Mouse (Mus musculus): ENCODE results near the gene Abcg2. TPM values are rescaled to one million over a fixed set of nuclear protein-coding genes. Genes with fewer than 3 reads are reported as not detected.
"Not testable (repeated sequence)": the region's sequence is repeated elsewhere in the genome, so short reads cannot be mapped to it uniquely, and the experiment has no call there.

Abcg2 gene
- total RNA-seq (2014; fragmentation: Nextera tagmentation): 11.5 and 26.9 TPM in 2 replicates
- 59.2 and 67.7 TPM in 2 replicates for total RNA-seq (2017)

DNA sequence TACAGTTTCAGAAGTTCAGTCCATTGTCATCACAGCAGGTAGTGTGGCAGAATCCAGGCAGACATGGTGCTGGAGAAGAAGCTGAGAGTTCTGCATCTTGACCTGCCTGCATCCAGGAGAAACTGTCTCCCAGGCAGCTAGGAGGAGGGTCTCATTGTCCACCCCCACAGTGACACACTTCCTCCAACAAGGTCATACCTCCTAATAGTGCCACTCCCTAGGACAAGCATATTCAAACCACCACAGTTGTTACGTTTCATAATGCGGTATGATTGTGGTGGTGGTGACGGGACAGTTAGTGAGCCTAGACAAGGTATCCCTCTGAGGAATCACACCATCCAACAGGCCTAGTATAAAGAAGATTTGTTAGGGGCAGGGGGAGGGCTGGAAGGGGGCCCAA is at the start of gene Abcg2:
TSS of gene Abcg2 (plus strand) at position 301 of the 400 bp plus-strand sequence.
- ATAC-seq (replicated peaks; ENCODE audit: poor library complexity, severe bottlenecking): not testable (repeated sequence)

- not testable (repeated sequence) for ATAC-seq (replicated peaks; ENCODE audit: poor library complexity, severe bottlenecking)
Measured at GRCm38 (mm10) chr6:58540263-58540662, 44.1 kb upstream of the Abcg2 start.

DNA sequence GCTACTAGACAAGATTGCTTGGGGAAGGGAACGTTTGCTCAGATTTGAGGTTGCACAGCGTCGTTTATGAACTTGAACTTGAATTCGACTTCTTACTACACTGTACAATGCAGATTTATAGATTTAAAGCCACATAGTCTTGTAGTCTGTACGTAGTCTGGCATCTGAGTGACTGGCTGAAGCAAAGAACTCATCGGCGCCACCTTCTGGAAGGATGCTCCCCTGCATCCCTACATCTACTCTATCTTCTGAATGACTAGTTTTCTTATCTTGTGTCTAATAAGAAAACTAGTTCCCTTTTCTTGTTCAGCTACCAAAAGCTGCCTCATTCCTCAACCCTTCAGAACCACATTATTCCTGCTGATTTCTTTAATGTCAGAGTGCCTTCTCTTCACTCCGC is 41.5 kb upstream of the Abcg2 start:
- ATAC-seq (replicated peaks; ENCODE audit: poor library complexity, severe bottlenecking): peak; percentile 37; the same call in 1 of the 2 replicates

DNA sequence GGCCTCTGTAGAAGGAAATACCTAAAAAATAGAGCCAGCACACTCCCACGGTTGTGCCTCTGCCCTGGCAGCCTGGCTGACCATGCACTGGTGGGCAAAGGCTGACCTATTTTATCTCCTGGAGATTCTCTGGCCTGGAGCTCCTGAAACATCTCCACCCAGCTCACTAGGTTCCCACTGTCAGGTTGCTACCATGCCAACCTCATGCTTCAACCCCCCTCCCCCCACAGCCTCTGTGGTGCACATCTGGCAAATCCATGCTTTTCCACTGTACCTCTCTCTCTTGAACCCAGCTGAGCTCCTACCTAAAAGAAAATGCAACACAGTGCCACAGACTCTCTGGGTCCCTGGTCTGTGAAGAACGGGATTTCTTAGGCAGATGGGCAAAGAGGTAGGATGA is 39.4 kb upstream of the Abcg2 start:
- ATAC-seq (replicated peaks; ENCODE audit: poor library complexity, severe bottlenecking): not testable (repeated sequence)

GRCm38 (mm10) chr6:58546050-58546449 is 38.3 kb upstream of the Abcg2 start:
- not testable (repeated sequence) for ATAC-seq (replicated peaks; ENCODE audit: poor library complexity, severe bottlenecking)

DNA sequence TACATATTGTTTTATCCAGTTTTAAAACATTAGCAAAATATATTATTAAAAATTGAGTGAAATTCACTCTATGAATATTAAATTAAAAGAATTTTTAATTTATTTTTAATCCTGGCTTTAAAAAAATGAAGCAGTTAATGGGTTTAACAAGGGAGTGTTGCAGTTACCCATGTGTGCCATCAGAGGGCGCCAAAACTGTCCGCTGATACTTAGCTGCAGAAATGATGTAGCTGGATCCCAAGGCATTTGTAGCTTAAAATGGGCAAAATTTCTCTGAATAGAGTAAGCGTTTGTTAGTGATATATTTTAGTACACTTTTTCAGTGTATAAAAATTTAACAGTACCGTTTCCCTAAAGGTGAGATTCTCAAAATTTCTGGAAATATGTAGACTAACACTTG is 37.5 kb upstream of the Abcg2 start:
- peak; percentile 62 for ATAC-seq (replicated peaks; ENCODE audit: poor library complexity, severe bottlenecking)

- ATAC-seq (replicated peaks; ENCODE audit: poor library complexity, severe bottlenecking): not testable (repeated sequence)
Measured at GRCm38 (mm10) chr6:58553812-58554211, 30.5 kb upstream of the Abcg2 start.

DNA sequence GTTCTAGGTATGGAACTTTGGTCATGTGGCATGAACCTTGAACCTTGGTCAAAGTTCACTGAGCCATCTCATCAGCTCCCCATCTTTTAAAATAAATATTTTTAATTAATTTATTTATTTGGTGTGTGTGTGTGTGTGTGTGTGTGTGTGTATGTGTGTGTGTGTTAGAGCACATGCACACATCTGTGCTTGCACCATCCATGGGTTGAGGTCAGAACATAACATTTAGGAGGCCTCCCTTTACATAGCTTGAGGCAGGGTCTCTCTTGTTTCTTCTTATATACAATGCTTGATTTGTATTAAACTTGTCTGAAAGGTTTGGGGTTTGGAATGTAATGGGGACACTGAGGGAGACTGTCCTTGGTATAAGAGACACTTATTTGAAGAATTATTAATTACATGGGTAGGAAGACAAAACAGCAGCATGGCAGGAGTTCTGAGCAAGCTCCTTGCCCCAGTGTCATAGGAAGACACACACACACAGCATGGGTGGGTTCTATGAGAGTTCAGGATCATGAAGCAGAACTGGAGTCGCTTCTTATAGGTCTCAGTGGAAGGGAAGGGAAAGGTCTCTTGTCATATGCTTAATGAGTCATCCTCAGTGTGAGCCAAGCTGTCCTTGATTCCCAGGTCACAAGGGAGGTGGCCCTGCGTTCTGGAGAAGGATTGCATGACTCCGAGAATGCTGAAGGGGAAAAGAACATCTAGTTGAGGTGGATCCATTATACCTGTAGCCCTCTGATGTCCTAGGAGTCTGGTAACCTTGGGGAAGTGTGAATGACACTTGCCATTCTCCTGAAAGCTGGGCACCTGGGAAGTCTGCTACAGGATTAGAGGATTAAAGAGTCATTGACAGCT is 9.9 kb downstream of the Abcg2 start:
- ATAC-seq (replicated peaks; ENCODE audit: poor library complexity, severe bottlenecking): 0 out of 2 replicates have a peak, but pooled peaks have one; percentile 14

- not testable (repeated sequence) for ATAC-seq (replicated peaks; ENCODE audit: poor library complexity, severe bottlenecking)
Measured at GRCm38 (mm10) chr6:58595639-58596293, 11.4 kb downstream of the Abcg2 start.

DNA sequence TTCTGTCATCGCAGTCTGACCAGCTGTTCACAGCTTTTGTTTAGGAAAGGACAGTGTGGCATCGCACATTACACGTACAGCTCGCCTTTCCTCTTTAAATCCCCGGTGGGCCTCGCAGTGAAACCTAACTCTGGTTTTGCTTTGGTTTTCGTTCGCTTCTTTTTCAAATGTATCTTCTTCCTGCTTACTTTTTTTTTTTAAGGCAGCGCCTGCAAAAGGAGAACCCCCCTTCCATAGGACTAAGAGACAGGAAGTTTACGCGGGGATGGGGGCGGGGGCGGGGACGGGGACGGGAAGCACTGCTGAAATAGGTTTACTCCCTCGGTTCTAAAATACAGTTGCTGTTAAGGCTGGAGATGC is 12.0 kb downstream of the Abcg2 start:
- ATAC-seq (replicated peaks; ENCODE audit: poor library complexity, severe bottlenecking): peak; percentile 75

- not testable (repeated sequence) for ATAC-seq (replicated peaks; ENCODE audit: poor library complexity, severe bottlenecking)
Measured at GRCm38 (mm10) chr6:58602119-58602518, 17.8 kb downstream of the Abcg2 start.

DNA sequence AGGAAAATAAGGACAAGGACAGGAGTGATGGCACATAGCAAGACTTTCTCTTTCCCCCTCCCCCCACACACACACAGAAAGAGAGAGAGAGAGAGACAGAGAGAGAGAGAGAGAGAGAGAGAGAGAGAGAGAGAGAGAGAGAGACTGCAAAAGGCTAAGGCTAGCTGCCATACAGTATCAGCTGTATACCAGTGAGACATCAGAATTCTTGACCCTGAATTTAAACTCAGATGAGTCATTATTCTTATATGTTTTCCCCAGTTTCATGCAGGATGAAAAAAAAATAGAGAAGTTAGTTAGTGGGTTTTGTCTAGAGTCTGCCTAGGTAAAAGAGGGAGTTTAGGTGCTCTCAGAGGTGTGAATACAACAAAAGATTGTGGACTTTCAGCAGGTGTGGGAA is 18.7 kb downstream of the Abcg2 start:
- ATAC-seq (replicated peaks; ENCODE audit: poor library complexity, severe bottlenecking): not testable (repeated sequence)

DNA sequence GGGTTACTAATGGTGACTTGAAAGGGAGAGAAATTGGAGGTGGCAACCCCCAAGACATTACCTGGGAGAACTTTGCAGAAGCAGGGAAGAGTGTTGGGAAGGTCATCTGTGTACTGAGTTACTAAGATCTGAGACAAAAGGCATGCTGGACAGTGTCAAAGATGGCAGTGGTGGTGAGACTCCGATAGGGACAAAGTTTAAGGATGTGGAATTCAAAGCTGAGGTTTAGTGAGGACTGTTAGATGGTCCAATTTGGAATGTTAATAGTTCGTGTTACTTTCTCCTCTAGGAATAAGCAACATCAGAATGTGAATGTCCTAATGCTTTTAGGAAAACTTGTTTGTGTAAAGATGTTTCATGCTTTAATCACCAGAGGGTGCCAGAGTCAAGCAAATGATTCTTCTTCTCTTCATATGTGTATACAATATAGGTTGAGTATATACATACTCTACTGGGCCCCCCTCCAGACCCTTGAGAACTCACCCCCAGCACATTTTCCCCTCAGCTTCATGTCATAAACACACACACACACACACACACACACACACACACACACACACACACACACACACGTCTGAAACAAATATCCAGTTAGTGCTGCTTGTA is 19.3 kb downstream of the Abcg2 start:
- ATAC-seq (replicated peaks; ENCODE audit: poor library complexity, severe bottlenecking): peak; percentile 70

DNA sequence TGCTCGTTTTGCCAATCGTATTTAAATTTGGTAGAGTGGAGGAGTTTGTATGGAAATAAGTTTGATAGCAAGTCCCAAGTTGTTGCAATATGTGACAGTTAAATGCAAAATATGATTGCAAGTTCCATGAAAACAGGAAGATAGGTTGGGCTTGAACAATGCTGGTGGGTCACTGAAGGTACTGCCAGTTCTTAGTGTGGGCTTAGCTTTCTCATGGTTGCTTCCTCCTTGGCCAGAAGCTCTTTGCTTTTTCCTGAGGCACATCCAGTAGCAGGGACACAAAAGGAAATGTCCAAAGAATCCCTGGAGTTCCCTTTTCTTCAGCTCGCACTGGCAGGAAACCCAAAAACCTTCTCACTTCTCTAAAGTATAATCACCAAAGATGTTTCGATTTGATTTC is 22.3 kb downstream of the Abcg2 start:
- peak; percentile 62 for ATAC-seq (replicated peaks; ENCODE audit: poor library complexity, severe bottlenecking)

DNA sequence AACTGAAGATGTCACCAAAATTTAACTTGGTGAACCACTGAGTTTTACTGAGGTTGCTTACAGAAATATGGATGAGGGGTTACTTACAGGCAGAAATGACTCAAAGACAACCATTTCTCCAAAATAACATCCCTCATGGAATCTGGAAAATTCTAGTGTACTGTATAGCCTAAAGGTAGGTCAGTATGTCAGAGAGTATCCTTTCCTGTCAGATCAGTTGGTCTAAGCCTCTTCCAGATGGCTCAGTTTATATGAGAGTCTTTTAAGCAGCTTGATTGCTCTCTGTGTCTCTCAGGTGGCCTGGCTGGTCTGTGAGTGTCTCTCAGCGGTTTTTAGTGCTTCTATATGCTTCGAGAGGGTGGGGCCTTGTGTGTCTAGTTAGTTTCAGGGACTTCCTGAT is 24.1 kb downstream of the Abcg2 start:
- ATAC-seq (replicated peaks; ENCODE audit: poor library complexity, severe bottlenecking): no peak

- no peak for ATAC-seq (replicated peaks; ENCODE audit: poor library complexity, severe bottlenecking)
Measured at GRCm38 (mm10) chr6:58609919-58610759, 25.8 kb downstream of the Abcg2 start.

GRCm38 (mm10) chr6:58610760-58611654 is 26.7 kb downstream of the Abcg2 start:
- peak; percentile 33; the same call in 1 of the 2 replicates for ATAC-seq (replicated peaks; ENCODE audit: poor library complexity, severe bottlenecking)

DNA sequence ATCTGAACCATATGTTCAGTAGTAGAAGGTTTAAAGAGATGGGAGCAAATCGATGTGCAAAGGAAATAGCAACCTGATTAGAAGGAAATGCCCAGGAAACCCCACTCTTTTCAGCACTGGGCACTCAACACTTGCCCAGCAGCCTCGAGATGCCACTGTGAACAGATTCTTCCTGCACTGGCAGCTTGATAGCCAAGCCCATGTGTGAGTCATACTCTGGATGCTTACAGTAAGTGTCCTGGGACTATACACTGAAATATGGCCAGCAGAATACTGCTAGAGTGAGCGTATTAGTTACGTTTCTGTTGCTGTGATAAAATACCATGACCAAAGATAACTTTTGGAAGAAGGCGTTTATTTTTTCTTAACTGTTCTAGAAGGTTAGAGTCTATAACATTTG is 39.8 kb downstream of the Abcg2 start:
- ATAC-seq (replicated peaks; ENCODE audit: poor library complexity, severe bottlenecking): no peak

GRCm38 (mm10) chr6:58629238-58629637 is 44.9 kb downstream of the Abcg2 start:
- no peak for ATAC-seq (replicated peaks; ENCODE audit: poor library complexity, severe bottlenecking)

Measured in granulocyte monocyte progenitor cell, adult 5-6 weeks (primary cell).